Mouse (Mus musculus) adrenal gland, adult 18-20 months (tissue): ENCODE data around the gene Smurf1. TPM values are rescaled to one million over a fixed set of nuclear protein-coding genes. Genes with fewer than 3 reads are reported as not detected.

Experiments
- DNase-seq, 2 experiments: peaks; one replicate each; pipeline ENCODE4 v3.0.0; 2021 to 2022; ENCODE audit warnings: low spot score in 2 of 2
- total RNA-seq, 2 experiments: library from RNA; stranded (reverse); gene quantifications; 1 replicate in 1 of 2; 2 replicates in 1 of 2; pipeline ENCODE4 v1.2.3; 2021

Gene Smurf1
- total RNA-seq, 2 experiments from 2014 or later = 18.3 to 18.4 TPM

- no peak for DNase-seq
Observed at GRCm38 (mm10) chr5:144872867-144873266, 92.8 kb downstream of the Smurf1 start.

- DNase-seq = no peak
Observed at GRCm38 (mm10) chr5:144872326-144872725, 93.3 kb downstream of the Smurf1 start.

GRCm38 (mm10) chr5:144871775-144872174 lies 93.9 kb downstream of the Smurf1 start:
- DNase-seq = no peak

DNA sequence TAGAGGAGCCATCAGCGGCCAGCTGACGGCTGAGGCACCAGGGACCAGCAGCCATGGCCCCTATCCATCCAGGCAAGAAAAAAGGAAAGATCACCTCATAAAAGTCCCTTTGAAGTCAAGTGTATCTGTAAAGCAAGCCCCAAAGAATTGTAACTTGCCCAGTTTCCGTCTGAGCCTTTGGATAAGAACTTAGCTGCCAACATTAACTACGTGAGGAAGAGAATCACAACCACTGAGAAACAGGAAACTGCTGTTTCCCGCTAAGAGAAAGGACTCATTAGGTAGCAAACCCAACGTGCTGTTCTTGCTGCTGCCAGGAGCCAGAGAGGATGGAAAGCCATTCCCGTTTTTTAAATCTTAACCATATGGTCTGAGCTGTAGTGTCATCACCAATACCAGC lies 94.9 kb downstream of the Smurf1 start:
- DNase-seq = no peak

DNA sequence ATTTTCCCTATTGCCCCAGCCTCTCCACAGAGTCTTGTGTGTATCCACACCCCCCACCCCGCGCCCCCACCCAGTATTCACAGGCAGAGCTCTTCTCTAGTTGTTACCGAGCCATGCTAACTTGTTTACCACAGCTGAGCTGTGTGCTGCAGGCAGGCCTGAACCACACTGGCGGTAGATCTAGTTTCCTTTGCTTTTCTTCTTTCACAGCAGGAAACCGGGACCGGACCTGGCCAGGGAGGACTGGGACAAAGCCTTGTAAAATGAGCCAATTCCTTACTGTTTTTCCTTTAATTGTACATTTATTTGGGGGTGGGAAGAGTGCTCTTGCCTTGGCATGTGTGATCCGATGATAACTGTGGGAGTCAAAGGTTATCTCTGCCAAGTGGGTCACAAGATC lies 96.2 kb downstream of the Smurf1 start:
- DNase-seq = no peak

DNA sequence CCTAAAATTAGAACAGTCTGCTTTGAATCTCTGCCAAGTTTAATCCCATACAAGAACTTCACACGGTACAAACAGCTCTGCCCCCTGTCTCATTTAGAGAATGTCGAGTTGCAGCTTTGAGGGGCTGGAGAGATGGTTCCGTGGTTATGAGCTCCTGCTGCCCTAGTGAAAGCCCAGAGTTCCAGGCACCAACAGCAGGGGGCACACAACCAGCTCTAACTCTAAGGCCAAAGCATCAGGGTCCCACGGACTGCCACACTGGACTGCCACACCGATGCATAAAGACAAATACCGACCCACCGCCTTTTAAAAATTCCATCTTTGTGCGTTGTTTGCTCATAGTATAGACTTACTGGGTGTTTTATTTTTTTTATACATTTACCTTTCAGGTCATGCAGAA lies 98.7 kb downstream of the Smurf1 start:
- DNase-seq = no peak

DNA sequence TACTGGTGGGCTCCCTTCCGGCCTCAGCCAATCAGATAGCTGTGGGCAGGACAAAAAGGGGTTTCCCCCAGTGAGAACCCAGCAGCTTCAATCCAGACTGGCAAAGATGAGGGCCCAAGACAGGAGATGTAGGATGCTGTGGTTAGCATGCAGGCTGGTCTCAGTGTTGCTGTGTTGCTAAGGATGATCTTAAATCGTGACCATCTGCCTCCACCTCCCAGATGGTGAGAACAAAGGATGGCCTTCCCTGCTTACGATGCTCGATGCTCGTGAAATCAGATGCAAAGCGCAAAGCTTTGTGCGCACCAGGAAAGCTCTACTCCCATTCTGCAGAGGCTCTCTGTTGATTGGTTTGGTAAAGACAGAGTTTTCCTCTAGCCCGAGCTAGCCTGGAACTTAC lies 104.7 kb downstream of the Smurf1 start:
- DNase-seq = no peak

GRCm38 (mm10) chr5:144859284-144859683 lies 106.4 kb downstream of the Smurf1 start:
- no peak for DNase-seq

GRCm38 (mm10) chr5:144858527-144858926 lies 107.1 kb downstream of the Smurf1 start:
- no peak for DNase-seq

DNA sequence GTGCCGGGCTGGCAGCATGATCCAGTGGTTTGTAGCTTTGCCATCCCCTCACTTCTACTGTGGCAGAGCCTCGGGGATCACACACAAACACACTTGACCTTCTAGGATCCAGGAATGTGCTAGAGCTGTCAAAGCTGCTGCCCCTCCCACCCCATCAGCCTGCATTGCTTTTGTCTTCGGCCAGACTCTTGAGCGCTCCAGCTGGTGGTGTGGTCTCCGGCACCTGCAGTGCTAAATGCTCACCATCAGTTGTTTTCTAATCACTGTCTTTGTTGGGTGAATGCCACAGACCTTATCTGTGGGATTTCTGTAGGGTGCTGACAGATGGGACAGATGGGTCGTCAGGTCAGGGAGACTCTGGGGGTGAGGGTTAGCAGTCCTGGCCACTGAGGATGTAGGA lies 109.7 kb downstream of the Smurf1 start:
- no peak for DNase-seq

DNA sequence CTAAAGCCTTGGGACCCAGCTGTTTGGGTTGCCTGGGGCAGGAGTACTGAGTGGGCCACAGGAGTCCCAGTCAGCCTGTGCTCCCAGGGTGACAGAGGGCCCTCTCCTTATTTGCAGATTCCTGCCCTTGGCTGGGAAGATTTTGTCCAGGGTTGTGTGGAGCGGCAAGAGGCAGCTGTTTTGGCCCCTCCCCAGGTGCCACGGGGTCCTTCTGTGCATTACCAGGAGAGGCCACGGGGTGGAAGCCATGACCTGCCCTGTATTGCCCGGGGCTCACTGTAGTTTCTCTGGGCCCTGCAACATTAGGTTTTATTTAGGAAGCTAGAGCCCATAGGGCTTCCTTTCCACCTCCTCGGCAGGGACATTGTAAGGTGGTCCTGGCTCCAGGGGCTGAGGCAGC lies 111.7 kb downstream of the Smurf1 start:
- DNase-seq = no peak

DNA sequence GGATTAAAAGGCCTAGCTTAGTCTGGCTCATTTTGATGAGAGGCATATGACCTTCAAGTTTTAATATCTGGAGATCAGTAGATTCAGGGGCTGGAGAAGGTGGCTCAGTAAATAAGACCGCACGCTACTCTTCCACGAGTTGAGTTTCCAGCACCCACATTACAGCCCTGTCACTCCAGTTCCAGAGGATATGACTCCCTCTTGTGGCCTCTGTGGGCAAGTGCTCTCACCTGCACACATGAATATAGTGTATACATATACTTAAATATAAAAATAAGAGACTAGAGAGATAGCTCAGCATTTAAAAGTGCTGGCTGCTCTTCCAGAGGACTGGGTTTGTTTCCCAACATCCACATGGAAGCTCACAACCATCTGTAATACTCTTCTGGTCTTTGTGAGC lies 113.8 kb downstream of the Smurf1 start:
- no peak for DNase-seq

- DNase-seq = no peak
Observed at GRCm38 (mm10) chr5:144849932-144850331, 115.7 kb downstream of the Smurf1 start.

DNA sequence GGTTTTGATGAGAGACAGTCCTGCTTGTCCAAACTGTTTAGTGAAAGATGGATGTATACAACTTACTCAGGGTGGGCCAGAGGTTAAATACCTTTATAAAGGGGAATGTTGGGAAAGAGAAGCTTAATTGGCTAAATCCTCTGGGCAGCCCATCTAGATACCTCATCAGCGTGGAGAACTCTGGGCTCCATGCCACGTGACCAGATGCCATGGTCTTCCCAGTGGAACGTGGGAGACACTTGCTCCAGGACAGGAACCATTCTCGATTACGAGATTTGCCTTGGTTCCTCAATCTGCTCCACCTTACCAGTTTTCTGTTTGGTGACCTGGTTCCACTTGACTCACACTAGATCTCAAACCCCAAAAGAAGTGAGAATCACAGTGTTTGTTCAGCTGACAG lies 116.9 kb downstream of the Smurf1 start:
- no peak for DNase-seq

- DNase-seq = no peak
Observed at GRCm38 (mm10) chr5:144845352-144845751, 120.3 kb downstream of the Smurf1 start.

DNA sequence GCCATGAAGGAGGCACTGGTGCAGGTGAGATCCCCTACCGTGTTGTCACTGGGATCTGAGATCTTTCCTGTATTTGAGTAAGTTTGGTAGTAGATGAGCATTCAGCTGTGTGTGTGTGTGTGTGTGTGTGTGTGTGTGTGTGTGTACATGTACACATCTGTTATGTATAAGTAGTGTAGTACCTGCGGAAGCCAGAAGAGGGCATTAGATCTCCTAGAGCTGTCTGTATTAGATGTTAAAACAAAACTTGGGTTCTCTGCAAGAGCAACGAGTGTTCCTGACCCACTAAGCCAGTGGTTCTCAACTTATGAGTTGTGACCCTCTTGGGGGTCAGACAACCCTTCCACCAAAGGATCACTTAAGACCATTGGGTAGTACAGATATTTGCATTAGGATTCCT lies 129.5 kb downstream of the Smurf1 start:
- no peak for DNase-seq

DNA sequence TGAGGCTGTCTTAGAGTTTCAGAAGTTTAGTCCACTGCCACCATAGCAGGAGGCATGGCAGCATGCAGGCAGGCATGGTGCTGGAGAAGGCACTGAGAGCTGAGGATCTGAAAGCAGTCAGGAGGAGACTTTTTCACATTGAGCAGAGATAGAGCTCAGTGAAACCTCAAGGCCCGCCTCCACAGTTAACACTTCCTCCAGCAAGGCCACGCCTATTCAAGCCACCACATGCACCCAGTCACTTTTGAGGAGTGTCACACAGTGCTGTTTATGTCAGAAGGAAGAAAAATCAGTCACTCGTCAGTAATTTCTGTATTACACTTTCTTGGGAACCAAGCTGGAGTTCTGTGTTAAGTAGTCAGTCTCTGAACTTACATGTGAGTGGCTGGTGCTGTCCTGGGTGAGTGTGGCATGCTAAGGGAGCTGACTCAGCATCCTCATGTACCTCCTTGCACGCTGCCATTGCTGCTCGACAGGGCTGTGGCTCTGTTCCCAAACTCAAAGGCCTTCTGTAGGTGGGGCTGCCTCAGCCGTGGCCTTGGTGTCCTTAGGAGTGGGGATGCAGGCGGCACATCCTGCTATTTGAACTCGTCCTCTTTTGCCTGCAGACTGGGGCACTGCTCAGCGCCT lies 133.7 kb downstream of the Smurf1 start:
- DNase-seq = no peak

GRCm38 (mm10) chr5:144829631-144830030 lies 136.0 kb downstream of the Smurf1 start:
- no peak for DNase-seq

DNA sequence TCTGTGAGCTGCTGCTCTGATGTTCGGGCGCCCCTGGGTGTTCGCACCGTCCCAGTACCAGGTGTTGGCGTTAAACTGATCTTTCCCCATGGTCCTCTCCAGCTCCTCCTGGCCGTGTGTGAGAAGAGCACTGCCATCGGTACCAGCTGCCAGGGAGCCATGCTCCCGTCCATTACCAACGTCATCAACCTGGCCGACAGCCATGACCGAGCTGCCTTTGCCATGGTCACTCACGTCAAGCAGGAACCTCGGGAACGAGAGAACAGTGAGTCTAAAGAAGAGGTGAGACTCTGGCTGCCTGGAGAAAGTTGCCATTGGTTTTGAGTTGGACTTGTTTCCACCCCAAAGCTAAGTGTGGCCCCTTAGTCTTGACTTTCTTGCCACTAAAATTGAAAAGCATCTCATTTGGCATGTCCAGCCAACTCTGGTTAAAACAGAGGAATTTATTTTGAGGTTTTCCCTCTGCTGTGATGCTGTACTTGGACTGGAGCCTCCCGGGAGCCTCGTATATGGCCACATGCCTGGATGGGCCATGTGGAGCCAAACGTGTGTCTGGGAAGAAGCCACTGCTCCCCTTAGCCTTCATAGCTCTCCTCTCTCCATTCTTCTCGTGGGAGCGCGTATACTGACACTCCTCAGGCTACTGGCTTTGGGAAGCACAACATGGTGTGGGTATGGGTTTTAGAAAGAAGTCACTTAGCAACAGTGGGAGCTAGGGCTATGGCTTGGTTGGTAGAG lies 137.1 kb downstream of the Smurf1 start:
- peak; percentile 58 to 59 for DNase-seq
